Mouse (Mus musculus) liver, embryonic 14.5 days (tissue): Measurements from ENCODE around the gene Chaf1a.

Experiments
- CTCF ChIP-seq: IDR thresholded peaks from 2 replicates; pipeline ENCODE4 v1.5.1; 2016; ENCODE audit warnings: antibody characterized with exemption, low read depth, control low read depth
- EP300 ChIP-seq: IDR thresholded peaks from 2 replicates; pipeline ENCODE4 v1.6.1; 2016; ENCODE audit warnings: antibody characterized with exemption, low read depth

DNA sequence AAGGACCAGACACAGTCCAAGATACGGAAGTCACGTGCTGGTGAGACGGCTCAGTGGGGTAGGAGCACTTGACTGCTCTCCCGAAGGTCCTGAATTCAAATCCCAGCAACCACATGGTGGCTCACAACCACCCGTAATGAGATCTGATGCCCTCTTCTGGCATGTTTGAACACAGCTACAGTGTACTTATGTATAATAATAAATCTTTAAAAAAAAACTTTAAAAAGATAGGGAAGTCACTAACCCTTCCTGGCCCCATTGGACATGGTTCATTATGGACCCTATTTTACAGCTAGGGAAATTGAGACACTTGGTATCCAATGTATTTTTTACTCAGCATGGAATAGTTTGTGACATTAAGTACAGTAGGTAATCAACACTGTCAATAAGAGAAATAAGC is 37.3 kb downstream of the Chaf1a start:
- TF ChIP-seq EP300 (no peak), CTCF (no peak)
